Mouse (Mus musculus) heart, embryonic 14.5 days (tissue): ENCODE results near the gene Spcs2. TPM values are rescaled to one million over a fixed set of nuclear protein-coding genes. Genes with fewer than 3 reads are reported as not detected.
A peak's percentile ranks its signal among the peaks of the same experiment; 100 is the strongest.
"Not testable (repeated sequence)": the region's sequence is repeated elsewhere in the genome, so short reads cannot be mapped to it uniquely, and the experiment has no call there.

Experiments used
- ATAC-seq: fragments of 200-750 bp; cut with Nextera tagmentation; 2 replicates; pipeline ENCODE4 v1.8.0; 2017; ENCODE audit warnings: low read depth, moderate TSS enrichment; ENCODE audit not compliant: insufficient number of reproducible peaks, insufficient read depth, low FRiP score
- H3K27ac ChIP-seq, 2 experiments: fragments of 200-500 bp in 1 of 2; fragments of 300-500 bp in 1 of 2; sonication (generic) in 1 of 2; replicated peaks in 1 of 2; 2 replicates each; pipeline ENCODE4 v1.5.1; 2012 to 2014; ENCODE audit warnings: low read depth in 2 of 2, low read length in 2 of 2, control low read depth in 1 of 2, mild to moderate bottlenecking in 1 of 2, mixed read lengths in 1 of 2; ENCODE audit not compliant: control insufficient read depth in 1 of 2, insufficient read depth in 1 of 2
- H3K27me3 ChIP-seq: fragments of 300-500 bp; sonication (generic); 2 replicates; pipeline ENCODE4 v1.6.1; 2014; ENCODE audit warnings: mild to moderate bottlenecking, low read length, control low read depth; ENCODE audit not compliant: control insufficient read depth, insufficient read depth
- H3K36me3 ChIP-seq: fragments of 300-500 bp; sonication (generic); 2 replicates; pipeline ENCODE4 v1.6.1; 2014; ENCODE audit warnings: mild to moderate bottlenecking, control low read depth, low read length, mixed read lengths; ENCODE audit not compliant: control insufficient read depth, insufficient read depth
- H3K4me1 ChIP-seq, 2 experiments: fragments of 200-500 bp in 1 of 2; fragments of 300-500 bp in 1 of 2; sonication (generic) in 1 of 2; 2 replicates each; pipeline ENCODE4 v1.6.1; 2012 to 2014; ENCODE audit warnings: low read length in 2 of 2, control low read depth in 1 of 2, mixed read lengths in 1 of 2; ENCODE audit not compliant: control insufficient read depth in 2 of 2, insufficient read depth in 2 of 2
- H3K4me2 ChIP-seq: fragments of 300-500 bp; sonication (generic); 2 replicates; pipeline ENCODE4 v1.6.1; 2014; ENCODE audit warnings: mild to moderate bottlenecking, low read length
- H3K4me3 ChIP-seq, 2 experiments: fragments of 200-500 bp in 1 of 2; fragments of 300-500 bp in 1 of 2; sonication (generic) in 1 of 2; 2 replicates each; pipeline ENCODE4 v1.5.1; 2012 to 2014; ENCODE audit warnings: low read length in 2 of 2, mild to moderate bottlenecking in 2 of 2, control low read depth in 1 of 2, low read depth in 1 of 2, moderate library complexity in 1 of 2; ENCODE audit not compliant: control insufficient read depth in 1 of 2, insufficient read depth in 1 of 2
- H3K9ac ChIP-seq: fragments of 300-500 bp; sonication (generic); 2 replicates; pipeline ENCODE4 v1.6.1; 2014; ENCODE audit warnings: mild to moderate bottlenecking, low read length
- H3K9me3 ChIP-seq: fragments of 300-500 bp; sonication (generic); 2 replicates; pipeline ENCODE4 v1.6.1; 2016; ENCODE audit warnings: low read length, control low read depth; ENCODE audit not compliant: control insufficient read depth
- WGBS: fragments of 180-500 bp; shearing (Covaris S2); extraction: QIAGEN DNeasy Blood & Tissue Kit; methylation state at CpG from one replicate; pipeline ENCODE4 v1.1.7; 2014; 5-methylcytosine and 5-hydroxymethylcytosine counted together
- polyA plus RNA-seq: library from polyadenylated mRNA; unstranded; fragments of >200 nt; fragmentation: Nextera tagmentation; extraction: Ambion mirVana; gene quantifications from 2 replicates; pipeline ENCODE4 v1.2.1, GENCODE M21; 2014

Spcs2 gene
- polyA plus RNA-seq, 1 experiment from 2014 or later: 169 TPM

GRCm38 (mm10) chr7:99822426-99822825 is 40.8 kb downstream of the Spcs2 start:
- ATAC-seq: no peak
- no peaks in the 10 kb centered on the region for H3K9me3 ChIP-seq
- H3K27me3 ChIP-seq: no peaks in the 10 kb centered on the region
- no peak overlapping the region for H3K4me3 ChIP-seq
- H3K27ac ChIP-seq: no peak overlapping the region
- no peak overlapping the region for H3K9ac ChIP-seq
- WGBS: 67% methylated on average over 5 of the region's 5 CpGs
- H3K4me2 ChIP-seq: no peak overlapping the region
- peaks cover 6% of the 10 kb centered on the region; the same call in 1 of the 2 replicates for H3K36me3 ChIP-seq
- peaks cover 18 to 20% of the 10 kb centered on the region in 2 experiments for H3K4me1 ChIP-seq

GRCm38 (mm10) chr7:99821953-99822352 is 41.3 kb downstream of the Spcs2 start:
- WGBS: 55% methylated on average over 2 of the region's 2 CpGs
- H3K9me3 ChIP-seq: no peaks in the 10 kb centered on the region
- no peak overlapping the region for H3K4me3 ChIP-seq
- H3K27ac ChIP-seq: no peak overlapping the region
- no peak for ATAC-seq
- no peaks in the 10 kb centered on the region for H3K27me3 ChIP-seq
- no peak overlapping the region for H3K4me2 ChIP-seq
- no peak overlapping the region for H3K9ac ChIP-seq
- peaks cover 18 to 19% of the 10 kb centered on the region in 2 experiments for H3K4me1 ChIP-seq
- H3K36me3 ChIP-seq: peaks cover 6% of the 10 kb centered on the region; the same call in 1 of the 2 replicates

- ATAC-seq, H3K27me3 ChIP-seq, H3K9me3 ChIP-seq, H3K27ac ChIP-seq, H3K4me3 ChIP-seq, H3K4me1 ChIP-seq: not testable (repeated sequence)
- Histone ChIP-seq H3K36me3 (peaks cover 13% of the 10 kb centered on the region), H3K4me2 (0 out of 2 replicates have a peak overlapping the region, but pooled peaks have one; percentile 3), H3K9ac (0 out of 2 replicates have a peak overlapping the region, but pooled peaks have one; percentile 11)
- WGBS: 23% methylated on average over 9 of the region's 9 CpGs
These were observed 45.0 kb downstream of the Spcs2 start for GRCm38 (mm10) chr7:99818181-99818725.

- no peaks in the 10 kb centered on the region for H3K9me3 ChIP-seq
- H3K9ac ChIP-seq: no peak overlapping the region
- H3K4me2 ChIP-seq: no peak overlapping the region
- no peak overlapping the region for H3K27ac ChIP-seq
- H3K36me3 ChIP-seq: peaks cover 21% of the 10 kb centered on the region; the same call in 1 of the 2 replicates
- ATAC-seq: no peak
- no peak overlapping the region for H3K4me3 ChIP-seq
- no peaks in the 10 kb centered on the region for H3K4me1 ChIP-seq
- H3K27me3 ChIP-seq: no peaks in the 10 kb centered on the region
- 82% methylated on average over 11 of the region's 11 CpGs for WGBS
These were observed 49.9 kb downstream of the Spcs2 start for GRCm38 (mm10) chr7:99813394-99813793.

- Histone ChIP-seq H3K27ac (no peak overlapping the region), H3K9ac (no peak overlapping the region), H3K36me3 (peaks cover 21% of the 10 kb centered on the region; the same call in 1 of the 2 replicates), H3K4me3 (no peak overlapping the region), H3K27me3 (no peaks in the 10 kb centered on the region), H3K4me1 (no peaks in the 10 kb centered on the region), H3K9me3 (no peaks in the 10 kb centered on the region), H3K4me2 (no peak overlapping the region)
- ATAC-seq: no peak
- WGBS: 89% methylated on average over 4 of the region's 4 CpGs
These were observed 51.6 kb downstream of the Spcs2 start for GRCm38 (mm10) chr7:99811661-99812060.

- 86% methylated on average over 2 of the region's 2 CpGs for WGBS
- Histone ChIP-seq H3K4me3 (no peak overlapping the region), H3K4me1 (no peaks in the 10 kb centered on the region), H3K36me3 (peaks cover 21% of the 10 kb centered on the region; the same call in 1 of the 2 replicates), H3K9me3 (no peaks in the 10 kb centered on the region), H3K9ac (no peak overlapping the region), H3K27me3 (no peaks in the 10 kb centered on the region), H3K4me2 (no peak overlapping the region), H3K27ac (no peak overlapping the region)
- no peak for ATAC-seq
These were observed 52.4 kb downstream of the Spcs2 start for GRCm38 (mm10) chr7:99810814-99811213.

GRCm38 (mm10) chr7:99807043-99807442 is 56.2 kb downstream of the Spcs2 start:
- not testable (repeated sequence) for H3K4me3 ChIP-seq, H3K27me3 ChIP-seq, H3K9me3 ChIP-seq, ATAC-seq, H3K27ac ChIP-seq, H3K4me2 ChIP-seq, H3K36me3 ChIP-seq, H3K9ac ChIP-seq, H3K4me1 ChIP-seq
- 41% methylated on average over 6 of the region's 7 CpGs for WGBS

GRCm38 (mm10) chr7:99805340-99805739 is 57.9 kb downstream of the Spcs2 start:
- Histone ChIP-seq H3K4me3 (no peak overlapping the region), H3K27ac (no peak overlapping the region), H3K4me2 (no peak overlapping the region), H3K4me1 (no peaks in the 10 kb centered on the region), H3K9ac (no peak overlapping the region), H3K36me3 (peaks cover 3% of the 10 kb centered on the region; the same call in 1 of the 2 replicates), H3K9me3 (no peaks in the 10 kb centered on the region), H3K27me3 (no peaks in the 10 kb centered on the region)
- ATAC-seq: no peak
- WGBS: 80% methylated on average over 1 of the region's 1 CpGs
